Mouse (Mus musculus): Measurements from ENCODE around the gene Rgmb.

Rgmb gene

GRCm38 (mm10) chr17:15830766-15831644 is at the start of gene Rgmb:
Gene Rgmb, minus strand, starts transcription at chr17:15831039.
- DNase-seq: no peak

DNA sequence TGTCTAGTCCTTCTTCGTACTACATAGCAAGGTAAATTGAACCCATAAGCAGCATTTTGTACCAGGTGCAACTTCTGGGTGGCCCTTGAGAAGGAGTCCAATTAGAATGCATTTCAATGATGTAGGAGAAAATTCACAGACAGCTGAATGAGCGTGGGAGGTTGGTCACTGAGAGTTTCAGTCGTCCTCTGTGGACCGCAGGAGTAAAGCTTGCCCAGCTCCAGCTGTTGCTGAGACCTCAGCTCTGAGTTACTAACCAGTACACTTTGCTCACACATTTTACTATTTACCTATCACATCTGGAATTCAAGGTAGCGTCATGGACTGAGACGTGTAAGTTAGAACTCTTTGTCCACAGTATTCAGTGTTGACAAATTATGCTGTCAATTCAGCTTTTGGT is 43.9 kb upstream of the Rgmb start:
- DNase-seq: no peak

DNA sequence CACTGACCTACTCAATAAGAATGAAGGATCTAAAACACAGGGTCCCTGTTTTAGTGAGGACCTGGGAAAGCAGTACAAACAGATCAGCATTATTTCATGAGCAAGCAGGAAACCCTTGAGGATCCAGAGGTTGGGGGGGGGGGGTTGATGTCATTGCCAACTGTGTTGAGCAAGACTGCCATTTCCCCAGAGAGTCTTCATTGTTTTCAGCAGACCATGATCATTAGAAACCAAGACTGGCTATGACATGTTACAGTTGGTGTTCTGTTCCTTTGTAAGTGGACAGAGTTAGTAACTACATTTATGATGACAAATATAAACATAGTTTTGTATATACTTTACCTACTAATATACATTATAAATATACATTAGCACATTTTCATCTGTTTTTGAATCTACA is 41.3 kb upstream of the Rgmb start:
- DNase-seq: no peak

- DNase-seq: no peak
Observed at GRCm38 (mm10) chr17:15865249-15865648, 34.4 kb upstream of the Rgmb start.

- DNase-seq: no peak
Observed at GRCm38 (mm10) chr17:15862355-15862754, 31.5 kb upstream of the Rgmb start.

DNA sequence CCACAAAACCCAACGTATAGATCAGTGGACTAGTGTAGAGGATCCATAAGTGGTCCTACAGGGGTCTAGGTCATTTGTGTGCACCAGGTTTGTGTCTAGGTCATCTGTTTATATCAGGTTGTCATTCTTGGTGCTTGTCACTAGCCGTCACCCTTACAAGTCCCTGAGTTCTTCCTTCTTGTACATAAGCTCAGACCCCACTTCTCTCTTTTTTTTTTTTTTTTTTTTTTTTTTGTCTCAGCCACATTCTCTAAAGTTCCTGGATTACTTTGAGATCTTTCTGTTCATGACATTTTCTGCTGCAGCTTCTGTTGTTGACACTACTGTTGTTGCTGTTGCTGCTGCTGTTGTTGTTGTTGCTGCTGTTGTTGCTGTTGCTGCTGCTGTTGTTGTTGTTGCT is 22.3 kb upstream of the Rgmb start:
- no peak for DNase-seq

DNA sequence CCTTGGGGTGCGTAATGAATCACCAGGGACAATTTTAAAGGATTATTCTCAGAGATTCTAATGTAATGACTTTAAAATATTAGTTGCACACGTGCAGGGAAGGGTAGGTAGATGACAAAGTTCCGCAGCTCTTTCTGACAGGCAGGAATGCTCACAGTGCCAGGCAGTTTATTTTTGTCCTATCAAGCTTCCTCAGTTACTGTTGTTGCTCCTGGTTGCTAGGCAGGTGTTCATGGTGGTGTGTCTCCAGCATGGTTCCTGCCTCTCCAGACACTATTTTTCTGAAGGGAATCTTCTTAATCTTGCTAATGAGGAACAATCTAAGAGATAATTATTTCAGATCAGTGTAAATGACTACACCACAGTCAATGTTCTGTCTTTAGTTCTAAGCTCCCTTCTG is 19.7 kb upstream of the Rgmb start:
- DNase-seq: no peak

DNA sequence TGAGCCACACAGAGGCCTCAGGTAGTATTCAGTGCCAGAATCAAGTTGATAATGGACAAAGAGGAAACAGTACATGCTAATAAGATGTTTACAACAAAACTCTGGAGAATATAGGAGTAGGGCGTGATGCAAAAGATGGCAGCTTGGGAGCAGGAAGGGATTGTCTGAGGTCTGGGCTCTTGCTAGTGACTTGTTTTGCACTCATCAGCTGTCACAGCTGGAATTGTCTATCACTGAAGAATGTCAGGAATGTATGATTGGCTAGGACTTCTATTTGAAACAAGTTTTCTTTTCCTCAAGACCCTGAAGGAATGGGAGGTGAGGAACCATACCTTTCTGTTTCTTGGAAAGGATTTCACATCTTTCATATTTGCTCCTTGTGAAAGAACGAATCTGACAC is 10.6 kb upstream of the Rgmb start:
- DNase-seq: no peak

DNA sequence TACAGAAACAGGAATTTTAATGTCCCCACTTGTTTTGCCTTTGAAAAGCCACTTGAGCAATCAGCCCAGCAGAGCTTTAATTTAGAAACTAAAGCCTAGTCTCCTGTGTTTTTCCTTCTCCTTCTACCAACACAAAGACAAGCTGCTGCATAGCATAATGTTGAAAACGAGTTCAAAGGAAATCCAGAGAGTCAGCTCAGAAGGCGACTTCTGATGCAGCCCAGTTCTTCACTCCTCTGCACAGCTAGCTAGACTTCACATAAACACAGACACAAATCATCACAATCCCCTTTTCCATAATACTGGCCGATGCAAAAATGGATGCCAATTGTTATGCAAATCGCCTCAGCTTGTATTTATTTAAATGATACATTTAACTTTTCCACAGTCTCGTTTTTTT is 1.6 kb upstream of the Rgmb start:
- no peak for DNase-seq

GRCm38 (mm10) chr17:15831810-15832209 is 971 bp upstream of the Rgmb start:
- no peak for DNase-seq

- no peak for DNase-seq
Observed at GRCm38 (mm10) chr17:15830171-15830765, 571 bp downstream of the Rgmb start.

- no peak for DNase-seq
Observed at GRCm38 (mm10) chr17:15829198-15830170, 1.4 kb downstream of the Rgmb start.

GRCm38 (mm10) chr17:15828131-15828917 is 2.5 kb downstream of the Rgmb start:
- no peak for DNase-seq

DNA sequence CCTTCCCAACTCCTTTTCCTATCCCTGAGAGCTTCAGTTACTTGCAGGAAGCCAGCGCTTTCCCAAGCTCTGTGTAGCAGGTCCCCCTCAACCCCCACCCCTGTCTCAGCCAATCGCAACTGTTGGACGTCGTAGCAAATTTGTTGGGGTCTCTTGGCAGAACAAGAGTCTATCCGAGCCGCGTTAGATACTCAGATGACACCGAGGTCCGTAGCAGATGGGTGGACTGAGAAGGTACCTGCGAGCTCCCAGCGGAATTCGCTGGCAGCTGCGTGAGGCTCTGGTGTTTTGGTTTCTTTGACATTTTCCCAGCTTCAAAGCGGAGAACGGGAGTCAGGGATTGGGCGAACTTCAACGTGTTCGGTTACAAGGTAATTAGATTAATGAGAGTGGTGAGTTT is 3.9 kb downstream of the Rgmb start:
- DNase-seq: peak; percentile 42

GRCm38 (mm10) chr17:15826444-15826909 is 4.4 kb downstream of the Rgmb start:
- DNase-seq: peak; percentile 99

- DNase-seq: peak; percentile 56
Observed at GRCm38 (mm10) chr17:15825481-15826396, 5.1 kb downstream of the Rgmb start.

- no peak for DNase-seq
Observed at GRCm38 (mm10) chr17:15824854-15825253, 6.0 kb downstream of the Rgmb start.

GRCm38 (mm10) chr17:15824337-15824736 is 6.5 kb downstream of the Rgmb start:
- no peak for DNase-seq

DNA sequence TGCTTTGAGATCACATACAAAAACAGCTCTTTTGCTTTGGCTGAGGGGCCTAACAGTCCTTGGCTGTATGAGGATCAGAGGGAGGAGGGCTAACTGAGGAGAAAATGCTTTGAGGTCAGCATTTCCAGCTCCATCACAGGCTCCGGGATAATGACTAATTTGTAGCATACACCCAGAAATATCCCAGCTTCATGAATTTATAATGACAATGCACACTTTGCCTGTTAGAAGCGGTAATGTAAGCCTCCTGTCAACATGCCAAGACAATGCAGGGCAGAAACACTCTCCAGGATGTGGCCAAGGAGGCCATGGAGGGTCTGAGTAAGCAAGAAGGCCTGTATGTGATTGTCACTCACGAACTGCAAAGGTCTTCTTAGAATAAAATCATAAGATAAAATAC is 7.0 kb downstream of the Rgmb start:
- DNase-seq: no peak

- no peak for DNase-seq
Observed at GRCm38 (mm10) chr17:15823215-15823614, 7.6 kb downstream of the Rgmb start.

DNA sequence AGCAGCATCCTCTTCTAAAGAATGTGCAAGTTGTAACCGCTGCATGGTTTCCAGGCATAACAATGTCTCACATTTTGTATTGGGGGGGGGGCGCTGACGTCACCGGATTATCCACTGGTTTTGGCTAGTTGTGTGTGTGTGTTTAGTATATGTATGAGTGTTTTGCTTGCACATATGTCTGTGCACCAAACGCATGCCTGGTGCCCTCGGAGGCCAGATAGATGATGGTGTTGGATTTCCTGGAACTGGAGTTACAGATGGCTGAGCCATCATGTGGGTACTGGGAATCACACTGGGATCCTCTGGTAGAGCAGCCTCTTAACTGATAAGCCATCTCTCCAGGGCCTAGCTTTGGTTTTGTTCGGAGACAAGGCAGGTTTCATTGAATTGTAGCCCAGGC is 8.5 kb downstream of the Rgmb start:
- DNase-seq: no peak
